In the genomic region with DNA sequence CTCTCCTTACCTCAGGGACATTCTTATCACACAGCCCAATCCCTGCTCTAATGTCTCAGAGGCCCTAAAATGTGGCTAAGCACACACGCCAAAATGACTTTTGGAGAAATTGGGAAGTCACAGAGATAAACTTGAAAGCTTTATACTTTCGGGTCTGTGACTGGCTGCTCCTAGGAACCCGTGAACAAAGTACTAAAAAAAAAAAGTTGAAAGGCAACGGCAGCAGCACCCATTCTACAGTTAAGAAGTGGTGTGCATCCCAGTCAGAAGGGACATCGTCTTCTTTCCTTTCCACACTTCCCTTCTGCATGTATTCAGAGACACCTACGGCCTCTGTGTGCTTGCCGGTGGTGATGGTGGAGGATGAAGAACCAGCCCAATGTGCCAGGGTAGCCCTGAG, we compare ENCODE assay signal across 27 mouse cellular contexts. TPM values are rescaled to one million over a fixed set of nuclear protein-coding genes. Genes with fewer than 3 reads are reported as not detected.
"Had no signal": no experiment of that assay in that cellular context is flagged by ENCODE, and none has a peak within 500 bp of the region (broad histone marks: within the 10 kb centered on the region; RNA-seq: fewer than 3 reads in every experiment).

No protein-coding gene starts in this region.

- H3K27me3 ChIP-seq: heart, embryonic 13.5 days; heart, embryonic 15.5 days; hindbrain, embryonic 12.5 days; intestine, embryonic 15.5 days; limb, embryonic 13.5 days; limb, embryonic 15.5 days had no signal

- ATAC-seq: hindbrain, embryonic 16.5 days; inflammation-experienced regulatory T-cells, adult 6 months; intestine, embryonic 15.5 days; intestine, postnatal 0 days had no signal

- H3K36me3 ChIP-seq: heart, embryonic 13.5 days; heart, embryonic 15.5 days; hindbrain, embryonic 10.5 days; hindbrain, embryonic 12.5 days; intestine, embryonic 15.5 days; limb, embryonic 13.5 days; limb, embryonic 15.5 days had no signal

- H3K27ac ChIP-seq: heart, adult 2 months; heart, embryonic 13.5 days; heart, embryonic 15.5 days; hindbrain, embryonic 10.5 days; hindbrain, embryonic 12.5 days; hindbrain, embryonic 14.5 days; intestine, embryonic 15.5 days; layer of hippocampus, adult 2 months; limb, embryonic 13.5 days; limb, embryonic 15.5 days had no signal

- DNase-seq: gastrocnemius, postnatal 14 days; gastrocnemius, postnatal 36 days; heart, adult 11 months; heart, adult 2 months; heart, postnatal 4 days; kidney, adult 18-20 months; kidney, adult 8-10 months; kidney, postnatal 10 days; kidney, postnatal 25 days; kidney, postnatal 4 days; left cerebral cortex, postnatal 4 days had no signal

- H3K4me2 ChIP-seq: heart, embryonic 11.5 days; heart, embryonic 13.5 days; heart, embryonic 15.5 days; hindbrain, embryonic 12.5 days; hindbrain, embryonic 14.5 days; intestine, embryonic 15.5 days; limb, embryonic 13.5 days; limb, embryonic 15.5 days had no signal

- H3K4me1 ChIP-seq: heart, embryonic 13.5 days; heart, embryonic 15.5 days; intestine, embryonic 15.5 days; limb, embryonic 15.5 days had no signal

- H3K9me3 ChIP-seq: heart, embryonic 13.5 days; heart, embryonic 15.5 days; hindbrain, embryonic 10.5 days; hindbrain, embryonic 12.5 days; intestine, embryonic 15.5 days; limb, embryonic 13.5 days; limb, embryonic 15.5 days had no signal

- H3K4me3 ChIP-seq: heart, adult 2 months; heart, embryonic 13.5 days; heart, embryonic 15.5 days; hindbrain, embryonic 10.5 days; hindbrain, embryonic 12.5 days; intestine, embryonic 15.5 days; layer of hippocampus, adult 2 months; limb, embryonic 13.5 days; limb, embryonic 15.5 days had no signal

- H3K9ac ChIP-seq: heart, embryonic 13.5 days; heart, embryonic 15.5 days; hindbrain, embryonic 12.5 days; hindbrain, embryonic 14.5 days; intestine, embryonic 15.5 days; limb, embryonic 13.5 days; limb, embryonic 15.5 days had no signal

RNA-seq across cellular contexts. Expression of a gene that starts 14.6 kb away (rescaled TPM):
- total RNA-seq: heart, adult 2 months; heart, postnatal 25 days; liver, adult 2 months had no signal
- polyA plus RNA-seq: heart, postnatal 0 days; liver, adult 2 months had no signal
